ENCODE assay signal across 21 mouse cellular contexts in genomic region chr10:63043154-63043553, GRCm38 (mm10). TPM values are rescaled to one million over a fixed set of nuclear protein-coding genes. Genes with fewer than 3 reads are reported as not detected.
DNase-seq lines count a peak whose midpoint lies in the region; ATAC-seq and TF ChIP-seq lines count a peak whose summit lies in the region.
"Had no signal": no experiment of that assay in that cellular context is flagged by ENCODE, and none has a peak within 500 bp of the region (broad histone marks: within the 10 kb centered on the region; RNA-seq: fewer than 3 reads in every experiment).

No protein-coding gene starts in this region.

- H3K4me3 ChIP-seq in hindbrain, postnatal 0 days (ENCODE audit: low read length), result no peak overlapping the region
- H3K4me3 ChIP-seq in hindbrain, embryonic 10.5 days, result no peak overlapping the region
- H3K4me3 ChIP-seq in midbrain, embryonic 14.5 days (replicated peaks; ENCODE audit: low read depth, low read length), result no peak overlapping the region
- H3K4me3 ChIP-seq in midbrain, embryonic 15.5 days, result no peak overlapping the region
- H3K4me3 ChIP-seq in ES-E14 (ENCODE audit: insufficient read depth in 1 of 2, low read depth in 1 of 2, low read length in 2 of 2, poor library complexity in 1 of 2, severe bottlenecking in 1 of 2), result no peak overlapping the region
- no peak overlapping the region for H3K4me3 ChIP-seq in cortical plate, adult 2 months (ENCODE audit: insufficient read depth, low read length)
- H3K4me3 ChIP-seq: embryonic facial prominence, embryonic 12.5 days; limb, embryonic 15.5 days had no signal

- TF ChIP-seq CTCF in hindbrain, postnatal 0 days (IDR thresholded peaks at IDR 0.05; ENCODE audit: low read depth), result peak; percentile 56
- 0 out of 2 replicates have a peak, but pooled peaks have one; percentile 3 for TF ChIP-seq CTCF in cortical plate, adult 2 months (IDR thresholded peaks at IDR 0.05; ENCODE audit: extremely low read depth, insufficient read depth, low read length)

- TF ChIP-seq POLR2A in cortical plate, adult 2 months (IDR thresholded peaks at IDR 0.05; ENCODE audit: extremely low read depth, insufficient read depth, low read length), result no peak

- H3K9ac ChIP-seq in hindbrain, postnatal 0 days (replicated peaks; ENCODE audit: low read length), result no peak overlapping the region
- H3K9ac ChIP-seq in midbrain, embryonic 14.5 days (replicated peaks; ENCODE audit: low read length), result no peak overlapping the region
- H3K9ac ChIP-seq in midbrain, embryonic 15.5 days, result no peak overlapping the region
- H3K9ac ChIP-seq in ES-E14 (ENCODE audit: insufficient read depth, low read depth, low read length, poor library complexity, severe bottlenecking), result no peak overlapping the region
- H3K9ac ChIP-seq: embryonic facial prominence, embryonic 12.5 days; limb, embryonic 15.5 days had no signal

- H3K4me2 ChIP-seq in hindbrain, postnatal 0 days (ENCODE audit: low read depth, low read length), result no peak overlapping the region
- H3K4me2 ChIP-seq in midbrain, embryonic 14.5 days (ENCODE audit: low read length), result no peak overlapping the region
- no peak overlapping the region for H3K4me2 ChIP-seq in midbrain, embryonic 15.5 days
- H3K4me2 ChIP-seq: embryonic facial prominence, embryonic 12.5 days; heart, embryonic 11.5 days; limb, embryonic 15.5 days had no signal

- in situ Hi-C loops in ES-E14 (cut with MboI; ENCODE audit: low sequenced_read_pairs in 2 of 2, unreplicated experiment in 2 of 2), result no loop called here

- no peaks in the 10 kb centered on the region for H3K36me3 ChIP-seq in hindbrain, postnatal 0 days (ENCODE audit: insufficient read depth, low read length)
- no peaks in the 10 kb centered on the region for H3K36me3 ChIP-seq in hindbrain, embryonic 10.5 days
- no peaks in the 10 kb centered on the region for H3K36me3 ChIP-seq in midbrain, embryonic 14.5 days (ENCODE audit: control insufficient read depth, insufficient read depth, low read length)
- H3K36me3 ChIP-seq in midbrain, embryonic 15.5 days (replicated peaks), result no peaks in the 10 kb centered on the region
- H3K36me3 ChIP-seq in ES-E14 (ENCODE audit: control insufficient read depth, insufficient read depth, low read length, poor library complexity, severe bottlenecking), result no peaks in the 10 kb centered on the region
- H3K36me3 ChIP-seq: embryonic facial prominence, embryonic 12.5 days; limb, embryonic 15.5 days had no signal

- H3K9me3 ChIP-seq in hindbrain, postnatal 0 days (ENCODE audit: low read length), result no peaks in the 10 kb centered on the region
- H3K9me3 ChIP-seq in hindbrain, embryonic 10.5 days, result no peaks in the 10 kb centered on the region
- no peaks in the 10 kb centered on the region for H3K9me3 ChIP-seq in midbrain, embryonic 14.5 days (ENCODE audit: control insufficient read depth, low read length)
- no peaks in the 10 kb centered on the region for H3K9me3 ChIP-seq in midbrain, embryonic 15.5 days
- no peaks in the 10 kb centered on the region for H3K9me3 ChIP-seq in ES-E14 (ENCODE audit: control insufficient read depth, insufficient read depth, low read depth, low read length)
- H3K9me3 ChIP-seq: embryonic facial prominence, embryonic 12.5 days; limb, embryonic 15.5 days had no signal

- ATAC-seq in hindbrain, postnatal 0 days, result no peak
- no peak for ATAC-seq in midbrain, embryonic 14.5 days (ENCODE audit: low FRiP score, low TSS enrichment)
- ATAC-seq in midbrain, embryonic 15.5 days (replicated peaks), result no peak
- ATAC-seq: midbrain, embryonic 16.5 days had no signal

- H3K4me1 ChIP-seq in hindbrain, postnatal 0 days (ENCODE audit: insufficient read depth, low read length), result no peaks in the 10 kb centered on the region
- H3K4me1 ChIP-seq in hindbrain, embryonic 10.5 days (replicated peaks), result no peaks in the 10 kb centered on the region
- no peaks in the 10 kb centered on the region for H3K4me1 ChIP-seq in midbrain, embryonic 14.5 days (ENCODE audit: control insufficient read depth, insufficient read depth, low read length)
- H3K4me1 ChIP-seq in midbrain, embryonic 15.5 days, result no peaks in the 10 kb centered on the region
- H3K4me1 ChIP-seq in ES-E14 (ENCODE audit: control insufficient read depth in 2 of 2, insufficient read depth in 2 of 2, low read length in 2 of 2, poor library complexity in 1 of 2), result no peaks in the 10 kb centered on the region
- no peaks in the 10 kb centered on the region for H3K4me1 ChIP-seq in cortical plate, adult 2 months (ENCODE audit: control insufficient read depth, insufficient read depth, low read length)
- H3K4me1 ChIP-seq: embryonic facial prominence, embryonic 12.5 days; limb, embryonic 15.5 days had no signal

- no peaks in the 10 kb centered on the region for H3K27me3 ChIP-seq in hindbrain, postnatal 0 days (ENCODE audit: insufficient read depth, low read length)
- H3K27me3 ChIP-seq in hindbrain, embryonic 10.5 days (ENCODE audit: insufficient read depth, poor library complexity, severe bottlenecking), result no peaks in the 10 kb centered on the region
- no peaks in the 10 kb centered on the region for H3K27me3 ChIP-seq in midbrain, embryonic 14.5 days (ENCODE audit: control insufficient read depth, insufficient read depth, low read length)
- H3K27me3 ChIP-seq in midbrain, embryonic 15.5 days (replicated peaks), result no peaks in the 10 kb centered on the region
- H3K27me3 ChIP-seq: embryonic facial prominence, embryonic 12.5 days; limb, embryonic 15.5 days had no signal

- DNase-seq in hindbrain, postnatal 0 days (ENCODE audit: low spot score), result peak; percentile 45
- no peak for DNase-seq in hindbrain, embryonic 10.5 days (ENCODE audit: low spot score)
- DNase-seq in midbrain, embryonic 14.5 days, result peak; percentile 57
- no peak for DNase-seq in ES-E14 (ENCODE audit: low read depth, low spot score)
- DNase-seq in cerebellum, adult 9-10 months, result no peak
- DNase-seq: adrenal gland, adult 8-10 months; cerebellum, postnatal 10 days; kidney, adult 2 months; lung, postnatal 4 days; retina, postnatal 1 day had no signal

- no peak overlapping the region for H3K27ac ChIP-seq in hindbrain, postnatal 0 days
- no peak overlapping the region for H3K27ac ChIP-seq in hindbrain, embryonic 10.5 days
- H3K27ac ChIP-seq in midbrain, embryonic 14.5 days (replicated peaks; ENCODE audit: low read depth, low read length), result no peak overlapping the region
- H3K27ac ChIP-seq in midbrain, embryonic 15.5 days, result no peak overlapping the region
- H3K27ac ChIP-seq in ES-E14 (ENCODE audit: insufficient read depth, low read depth, low read length, poor library complexity, severe bottlenecking), result no peak overlapping the region
- no peak overlapping the region for H3K27ac ChIP-seq in cortical plate, adult 2 months (ENCODE audit: insufficient read depth, low read length)
- H3K27ac ChIP-seq: embryonic facial prominence, embryonic 12.5 days; limb, embryonic 15.5 days had no signal

- WGBS in hindbrain, postnatal 0 days, result 65% methylated on average over 3 of the region's 3 CpGs
- WGBS in hindbrain, embryonic 10.5 days, result 66% methylated on average over 3 of the region's 3 CpGs
- 70% methylated on average over 3 of the region's 3 CpGs for WGBS in midbrain, embryonic 14.5 days
- 79% methylated on average over 3 of the region's 3 CpGs for WGBS in midbrain, embryonic 15.5 days

TF ChIP-seq in ES-E14, 5 proteins besides CTCF, POLR2A, EP300 and RAD21:
- TF ChIP-seq ZNF384 (IDR thresholded peaks at IDR 0.05; ENCODE audit: low read depth, low read length) (0 out of 2 replicates have a peak, but pooled peaks have one; percentile 12), CHD2 (IDR thresholded peaks at IDR 0.05; ENCODE audit: low read depth, low read length) (no peak)

RNA-seq across cellular contexts. Expression of gene Pbld1, which starts 16.8 kb away (rescaled TPM):
- 0.22 and 18.2 TPM in 2 replicates for total RNA-seq in hindbrain, postnatal 0 days (2014; rRNA removed)
- polyA plus RNA-seq in hindbrain, postnatal 0 days (2015; fragmentation: Nextera tagmentation; extraction: Ambion mirVana), result 0.63 and 0.88 TPM in 2 replicates
- 1.6 and 2.0 TPM in 2 replicates for polyA plus RNA-seq in hindbrain, embryonic 10.5 days (2016; fragmentation: Nextera tagmentation; extraction: Ambion mirVana)
- 0.58 and 0.93 TPM in 2 replicates for polyA plus RNA-seq in midbrain, embryonic 14.5 days (2014; fragmentation: Nextera tagmentation; extraction: Ambion mirVana)
- 0.98 and 1.3 TPM in 2 replicates for polyA plus RNA-seq in midbrain, embryonic 15.5 days (2015; fragmentation: Nextera tagmentation; extraction: Ambion mirVana)
- 3.6 and 4.1 TPM in 2 replicates for total RNA-seq in ES-E14 (2012; rRNA removed)
- polyA plus RNA-seq in cortical plate, adult 2 months (2012; rRNA removed), result 0.17 and 0.19 TPM in 2 replicates

RNA-seq across cellular contexts. Expression of gene Pbld2, which starts 19.0 kb away (rescaled TPM):
- 0.47 and 1.7 TPM in 2 replicates for total RNA-seq in hindbrain, postnatal 0 days (2014; rRNA removed)
- 0.60 and 1.4 TPM in 2 replicates for polyA plus RNA-seq in hindbrain, postnatal 0 days (2015; fragmentation: Nextera tagmentation; extraction: Ambion mirVana)
- 0.52 and 0.88 TPM in 2 replicates for polyA plus RNA-seq in hindbrain, embryonic 10.5 days (2016; fragmentation: Nextera tagmentation; extraction: Ambion mirVana)
- polyA plus RNA-seq in midbrain, embryonic 14.5 days (2014; fragmentation: Nextera tagmentation; extraction: Ambion mirVana), result 0.79 and 0.89 TPM in 2 replicates
- polyA plus RNA-seq in midbrain, embryonic 15.5 days (2015; fragmentation: Nextera tagmentation; extraction: Ambion mirVana), result 1.1 and 1.3 TPM in 2 replicates
- 0.58 and 2.1 TPM in 2 replicates for total RNA-seq in ES-E14 (2012; rRNA removed)
- 3.1 TPM in 2 replicates for polyA plus RNA-seq in cortical plate, adult 2 months (2012; rRNA removed)

RNA-seq across cellular contexts. Expression of gene Hnrnph3, which starts 19.1 kb away (rescaled TPM):
- 5.4 and 9.4 TPM in 2 replicates for total RNA-seq in hindbrain, postnatal 0 days (2014; rRNA removed)
- polyA plus RNA-seq in hindbrain, postnatal 0 days (2015; fragmentation: Nextera tagmentation; extraction: Ambion mirVana), result 77.7 and 83.9 TPM in 2 replicates
- polyA plus RNA-seq in hindbrain, embryonic 10.5 days (2016; fragmentation: Nextera tagmentation; extraction: Ambion mirVana), result 193 and 201 TPM in 2 replicates
- polyA plus RNA-seq in midbrain, embryonic 14.5 days (2014; fragmentation: Nextera tagmentation; extraction: Ambion mirVana), result 101 TPM in 2 replicates
- polyA plus RNA-seq in midbrain, embryonic 15.5 days (2015; fragmentation: Nextera tagmentation; extraction: Ambion mirVana), result 167 and 175 TPM in 2 replicates
- total RNA-seq in ES-E14 (2012; rRNA removed), result 23.8 and 25.7 TPM in 2 replicates
- polyA plus RNA-seq in cortical plate, adult 2 months (2012; rRNA removed), result 78.7 and 86.6 TPM in 2 replicates

RNA-seq across cellular contexts. Expression of gene Atoh7, which starts 56.3 kb away (rescaled TPM):
- 10.5 and 13.8 TPM in 2 replicates for total RNA-seq in hindbrain, postnatal 0 days (2014; rRNA removed)
- polyA plus RNA-seq in hindbrain, postnatal 0 days (2015; fragmentation: Nextera tagmentation; extraction: Ambion mirVana), result 14.7 and 15.4 TPM in 2 replicates
- polyA plus RNA-seq in hindbrain, embryonic 10.5 days (2016; fragmentation: Nextera tagmentation; extraction: Ambion mirVana), result 0.16 and 0.41 TPM in 2 replicates
- polyA plus RNA-seq in midbrain, embryonic 14.5 days (2014; fragmentation: Nextera tagmentation; extraction: Ambion mirVana), result 1.4 and 2.5 TPM in 2 replicates
- polyA plus RNA-seq in midbrain, embryonic 15.5 days (2015; fragmentation: Nextera tagmentation; extraction: Ambion mirVana), result 2.2 and 2.6 TPM in 2 replicates
- total RNA-seq in ES-E14 (2012; rRNA removed), result 0.16 TPM in 1 of 2 replicates, not detected in the other
- polyA plus RNA-seq in cortical plate, adult 2 months (2012; rRNA removed), result 2.8 and 3.7 TPM in 2 replicates
- total RNA-seq: adrenal gland, adult 8-10 months; gastrocnemius, adult 18-20 months; hematopoietic stem cell, adult 5-6 weeks had no signal
- polyA plus RNA-seq: heart, embryonic 11.5 days; large intestine, adult 2 months; limb, embryonic 15.5 days; spleen, adult 2 months; testis, adult 2 months had no signal

Comparison
In these comparisons a context has a peak if more than half of its experiments do, and no peak if none do; other contexts are left out.
1. DNase-seq: peak in hindbrain, postnatal 0 days (single experiment) and midbrain, embryonic 14.5 days (single experiment); none in hindbrain, embryonic 10.5 days (single experiment), ES-E14 (single experiment) and cerebellum, adult 9-10 months (single experiment).